Mouse (Mus musculus): ENCODE data around the gene Armh1. TPM values are rescaled to one million over a fixed set of nuclear protein-coding genes. Genes with fewer than 3 reads are reported as not detected.

Gene Armh1
- polyA plus RNA-seq, 1 experiment from 2014 or later, result 0.15 TPM

- H3K4me3 ChIP-seq (ENCODE audit: low read length), result no peak overlapping the region
- H3K36me3 ChIP-seq (ENCODE audit: control insufficient read depth, insufficient read depth, low read length), result no peaks in the 10 kb centered on the region
- no peaks in the 10 kb centered on the region for H3K27me3 ChIP-seq (ENCODE audit: control insufficient read depth, insufficient read depth, low read length)
- no peak overlapping the region for H3K27ac ChIP-seq (ENCODE audit: low read depth, low read length)
- no peak overlapping the region for H3K4me2 ChIP-seq (replicated peaks; ENCODE audit: low read depth, low read length)
- peak; percentile 79 for ATAC-seq (ENCODE audit: low FRiP score, low TSS enrichment)
- no peak overlapping the region for H3K9ac ChIP-seq (ENCODE audit: low read depth, low read length)
- 0 out of 2 replicates have a peak, but pooled peaks cover 8% of the 10 kb centered on the region for H3K4me1 ChIP-seq (ENCODE audit: control insufficient read depth, insufficient read depth, low read length)
- WGBS, result 37% methylated on average over 10 of the region's 10 CpGs
- no peaks in the 10 kb centered on the region for H3K9me3 ChIP-seq (ENCODE audit: control insufficient read depth, low read length)
These were observed 33.3 kb downstream of the Armh1 start for GRCm38 (mm10) chr4:117218517-117219219.

- no peaks in the 10 kb centered on the region for H3K9me3 ChIP-seq (ENCODE audit: control insufficient read depth, low read length)
- H3K9ac ChIP-seq (ENCODE audit: low read depth, low read length), result no peak overlapping the region
- no peaks in the 10 kb centered on the region for H3K27me3 ChIP-seq (ENCODE audit: control insufficient read depth, insufficient read depth, low read length)
- WGBS, result 80% methylated on average over 5 of the region's 5 CpGs
- H3K4me2 ChIP-seq (replicated peaks; ENCODE audit: low read depth, low read length), result no peak overlapping the region
- 0 out of 2 replicates have a peak, but pooled peaks cover 8% of the 10 kb centered on the region for H3K4me1 ChIP-seq (ENCODE audit: control insufficient read depth, insufficient read depth, low read length)
- no peak for ATAC-seq (ENCODE audit: low FRiP score, low TSS enrichment)
- no peaks in the 10 kb centered on the region for H3K36me3 ChIP-seq (ENCODE audit: control insufficient read depth, insufficient read depth, low read length)
- H3K27ac ChIP-seq (ENCODE audit: low read depth, low read length), result no peak overlapping the region
- H3K4me3 ChIP-seq (ENCODE audit: low read length), result no peak overlapping the region
These were observed 34.9 kb downstream of the Armh1 start for GRCm38 (mm10) chr4:117217029-117217428.

DNA sequence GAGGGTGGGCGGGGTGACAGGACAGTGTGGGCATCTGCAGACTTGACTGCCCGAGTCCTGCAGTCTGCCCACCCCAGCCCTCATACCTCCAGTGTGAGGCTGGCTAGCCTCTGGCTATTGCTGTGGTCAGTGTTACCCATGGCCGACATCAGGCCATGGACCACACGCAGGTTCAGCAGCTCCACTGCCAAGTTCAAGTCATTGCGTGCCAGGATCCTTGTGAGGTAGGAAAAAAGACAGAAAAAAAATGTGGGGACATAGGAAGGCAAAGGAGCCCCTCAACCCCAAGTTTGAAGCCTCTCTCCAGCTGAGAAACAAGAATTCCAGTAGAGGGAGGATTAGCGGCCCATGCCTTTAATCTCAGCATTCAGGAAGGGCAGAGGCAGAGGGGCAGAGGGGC, 37.7 kb downstream of the Armh1 start:
- 83% methylated on average over 6 of the region's 6 CpGs for WGBS
- Histone ChIP-seq H3K27ac (ENCODE audit: low read depth, low read length) (no peak overlapping the region), H3K4me3 (ENCODE audit: low read length) (no peak overlapping the region), H3K9ac (ENCODE audit: low read depth, low read length) (no peak overlapping the region), H3K36me3 (ENCODE audit: control insufficient read depth, insufficient read depth, low read length) (no peaks in the 10 kb centered on the region), H3K27me3 (ENCODE audit: control insufficient read depth, insufficient read depth, low read length) (no peaks in the 10 kb centered on the region), H3K4me2 (replicated peaks; ENCODE audit: low read depth, low read length) (no peak overlapping the region), H3K9me3 (ENCODE audit: control insufficient read depth, low read length) (no peaks in the 10 kb centered on the region), H3K4me1 (ENCODE audit: control insufficient read depth, insufficient read depth, low read length) (0 out of 2 replicates have a peak, but pooled peaks cover 7% of the 10 kb centered on the region)
- ATAC-seq (ENCODE audit: low FRiP score, low TSS enrichment), result no peak

GRCm38 (mm10) chr4:117210147-117211074, 41.5 kb downstream of the Armh1 start:
- Histone ChIP-seq H3K9me3 (ENCODE audit: control insufficient read depth, low read length) (no peaks in the 10 kb centered on the region), H3K27me3 (ENCODE audit: control insufficient read depth, insufficient read depth, low read length) (no peaks in the 10 kb centered on the region), H3K27ac (ENCODE audit: low read depth, low read length) (0 out of 2 replicates have a peak overlapping the region, but pooled peaks have one; percentile 59), H3K36me3 (ENCODE audit: control insufficient read depth, insufficient read depth, low read length) (no peaks in the 10 kb centered on the region), H3K4me1 (ENCODE audit: control insufficient read depth, insufficient read depth, low read length) (no peaks in the 10 kb centered on the region), H3K9ac (ENCODE audit: low read depth, low read length) (0 out of 2 replicates have a peak overlapping the region, but pooled peaks have one; percentile 5), H3K4me2 (replicated peaks; ENCODE audit: low read depth, low read length) (no peak overlapping the region; the same call in 1 of the 2 replicates), H3K4me3 (ENCODE audit: low read length) (no peak overlapping the region)
- ATAC-seq (ENCODE audit: low FRiP score, low TSS enrichment), result peak; percentile 65
- 6% methylated on average over 20 of the region's 20 CpGs for WGBS

- Histone ChIP-seq H3K4me3 (ENCODE audit: low read length) (no peak overlapping the region), H3K4me1 (ENCODE audit: control insufficient read depth, insufficient read depth, low read length) (no peaks in the 10 kb centered on the region), H3K36me3 (ENCODE audit: control insufficient read depth, insufficient read depth, low read length) (no peaks in the 10 kb centered on the region), H3K27ac (ENCODE audit: low read depth, low read length) (no peak overlapping the region), H3K27me3 (ENCODE audit: control insufficient read depth, insufficient read depth, low read length) (no peaks in the 10 kb centered on the region), H3K9me3 (ENCODE audit: control insufficient read depth, low read length) (no peaks in the 10 kb centered on the region), H3K9ac (ENCODE audit: low read depth, low read length) (no peak overlapping the region), H3K4me2 (replicated peaks; ENCODE audit: low read depth, low read length) (no peak overlapping the region)
- 78% methylated on average over 6 of the region's 6 CpGs for WGBS
- no peak for ATAC-seq (ENCODE audit: low FRiP score, low TSS enrichment)
These were observed 42.3 kb downstream of the Armh1 start for GRCm38 (mm10) chr4:117209592-117209991.

- Histone ChIP-seq H3K9me3 (ENCODE audit: control insufficient read depth, low read length) (no peaks in the 10 kb centered on the region), H3K4me1 (ENCODE audit: control insufficient read depth, insufficient read depth, low read length) (no peaks in the 10 kb centered on the region), H3K27me3 (ENCODE audit: control insufficient read depth, insufficient read depth, low read length) (no peaks in the 10 kb centered on the region), H3K4me3 (ENCODE audit: low read length) (no peak overlapping the region), H3K4me2 (replicated peaks; ENCODE audit: low read depth, low read length) (no peak overlapping the region), H3K27ac (ENCODE audit: low read depth, low read length) (peak overlapping the region; percentile 83), H3K36me3 (ENCODE audit: control insufficient read depth, insufficient read depth, low read length) (no peaks in the 10 kb centered on the region), H3K9ac (ENCODE audit: low read depth, low read length) (no peak overlapping the region)
- 52% methylated on average over 4 of the region's 4 CpGs for WGBS
- ATAC-seq (ENCODE audit: low FRiP score, low TSS enrichment), result no peak; the same call in 1 of the 2 replicates
These were observed 49.0 kb downstream of the Armh1 start for GRCm38 (mm10) chr4:117202992-117203354.

- peak overlapping the region; percentile 83 for H3K27ac ChIP-seq (ENCODE audit: low read depth, low read length)
- no peaks in the 10 kb centered on the region for H3K9me3 ChIP-seq (ENCODE audit: control insufficient read depth, low read length)
- no peaks in the 10 kb centered on the region for H3K27me3 ChIP-seq (ENCODE audit: control insufficient read depth, insufficient read depth, low read length)
- under 1% methylated on average over 25 of the region's 25 CpGs for WGBS
- no peaks in the 10 kb centered on the region for H3K36me3 ChIP-seq (ENCODE audit: control insufficient read depth, insufficient read depth, low read length)
- peak overlapping the region; percentile 46; the same call in 1 of the 2 replicates for H3K9ac ChIP-seq (ENCODE audit: low read depth, low read length)
- H3K4me2 ChIP-seq (replicated peaks; ENCODE audit: low read depth, low read length), result peak overlapping the region; percentile 45
- H3K4me1 ChIP-seq (ENCODE audit: control insufficient read depth, insufficient read depth, low read length), result no peaks in the 10 kb centered on the region
- peak overlapping the region; percentile 30 for H3K4me3 ChIP-seq (ENCODE audit: low read length)
- peak; percentile 93 for ATAC-seq (ENCODE audit: low FRiP score, low TSS enrichment)
These were observed 49.6 kb downstream of the Armh1 start for GRCm38 (mm10) chr4:117202046-117202991.

DNA sequence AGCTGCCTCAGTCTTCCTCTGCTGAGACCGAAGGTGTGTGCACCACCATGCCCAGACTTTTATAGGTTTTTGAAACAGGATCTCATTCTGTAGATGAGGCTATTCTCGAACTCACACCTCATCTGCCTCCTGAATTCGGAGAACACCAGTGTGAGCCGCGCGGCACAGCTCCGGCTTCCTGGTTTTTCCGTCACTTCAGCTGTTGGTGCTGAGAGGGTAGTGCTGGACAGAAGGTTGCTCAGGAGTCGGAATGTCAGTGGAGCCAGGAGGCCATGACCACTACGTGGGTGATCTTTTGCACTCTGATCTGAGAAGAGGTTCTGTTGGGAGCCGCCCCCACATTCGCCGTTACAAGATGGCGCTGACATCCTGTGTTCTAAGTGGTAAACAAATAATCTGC, 60.1 kb downstream of the Armh1 start:
- H3K27me3 ChIP-seq (ENCODE audit: control insufficient read depth, insufficient read depth, low read length), result no peaks in the 10 kb centered on the region
- H3K36me3 ChIP-seq (ENCODE audit: control insufficient read depth, insufficient read depth, low read length), result no peaks in the 10 kb centered on the region
- no peak overlapping the region for H3K4me3 ChIP-seq (ENCODE audit: low read length)
- no peak overlapping the region for H3K4me2 ChIP-seq (replicated peaks; ENCODE audit: low read depth, low read length)
- ATAC-seq (ENCODE audit: low FRiP score, low TSS enrichment), result no peak
- WGBS, result 91% methylated on average over 14 of the region's 14 CpGs
- no peaks in the 10 kb centered on the region for H3K4me1 ChIP-seq (ENCODE audit: control insufficient read depth, insufficient read depth, low read length)
- no peak overlapping the region for H3K27ac ChIP-seq (ENCODE audit: low read depth, low read length)
- H3K9ac ChIP-seq (ENCODE audit: low read depth, low read length), result no peak overlapping the region
- H3K9me3 ChIP-seq (ENCODE audit: control insufficient read depth, low read length), result no peaks in the 10 kb centered on the region
